Mouse (Mus musculus) heart, postnatal 0 days (tissue): Measurements from ENCODE around the gene Creld2. TPM values are rescaled to one million over a fixed set of nuclear protein-coding genes. Genes with fewer than 3 reads are reported as not detected.

Source experiments
- ATAC-seq: fragments of 200-750 bp; cut with Nextera tagmentation; 2 replicates; pipeline ENCODE4 v1.8.0; 2017; ENCODE audit warnings: low read depth, moderate number of reproducible peaks, moderate library complexity; ENCODE audit not compliant: insufficient read depth
- DNase-seq: peaks from one replicate; pipeline ENCODE4 v3.0.0-alpha.2; 2016; ENCODE audit warnings: low spot score
- H3K27ac ChIP-seq: fragments of 300-500 bp; sonication (generic); 2 replicates; pipeline ENCODE4 v1.5.1; 2014; ENCODE audit warnings: low read depth, mild to moderate bottlenecking
- H3K27me3 ChIP-seq: fragments of 300-500 bp; sonication (generic); 2 replicates; pipeline ENCODE4 v1.6.1; 2014; ENCODE audit warnings: low read length, mixed read lengths; ENCODE audit not compliant: control insufficient read depth, insufficient read depth
- H3K36me3 ChIP-seq: fragments of 300-500 bp; sonication (generic); replicated peaks from 2 replicates; pipeline ENCODE4 v1.6.1; 2014; ENCODE audit warnings: low read length, mixed read lengths; ENCODE audit not compliant: control insufficient read depth, insufficient read depth
- H3K4me1 ChIP-seq: fragments of 300-500 bp; sonication (generic); 2 replicates; pipeline ENCODE4 v1.6.1; 2014; ENCODE audit warnings: antibody characterized with exemption; ENCODE audit not compliant: control insufficient read depth, insufficient read depth
- H3K4me2 ChIP-seq: fragments of 300-500 bp; sonication (generic); 2 replicates; pipeline ENCODE4 v1.6.1; 2014; ENCODE audit warnings: low read depth, mild to moderate bottlenecking, low read length, moderate library complexity
- H3K4me3 ChIP-seq: fragments of 300-500 bp; sonication (generic); 2 replicates; pipeline ENCODE4 v1.5.1; 2014; ENCODE audit warnings: low read depth, low read length
- H3K9ac ChIP-seq: fragments of 300-500 bp; sonication (generic); replicated peaks from 2 replicates; pipeline ENCODE4 v1.6.1; 2014; ENCODE audit warnings: low read depth, low read length, mixed read lengths
- H3K9me3 ChIP-seq: fragments of 300-500 bp; sonication (generic); replicated peaks from 2 replicates; pipeline ENCODE4 v1.6.1; 2016; ENCODE audit warnings: low read length; ENCODE audit not compliant: control insufficient read depth
- CTCF ChIP-seq: IDR thresholded peaks from 2 replicates; pipeline ENCODE4 v1.5.1; 2016; ENCODE audit warnings: antibody characterized with exemption, control low read depth, low read depth
- EP300 ChIP-seq: IDR thresholded peaks from 2 replicates; pipeline ENCODE4 v1.6.1; 2016; ENCODE audit warnings: antibody characterized with exemption, low read depth
- WGBS: fragments of 180-500 bp; shearing (Covaris S2); extraction: QIAGEN DNeasy Blood & Tissue Kit; methylation state at CpG from one replicate; pipeline ENCODE4 v1.1.7; 2014; 5-methylcytosine and 5-hydroxymethylcytosine counted together
- polyA plus RNA-seq: library from polyadenylated mRNA; unstranded; fragments of >200 nt; fragmentation: Nextera tagmentation; extraction: Ambion mirVana; gene quantifications from 2 replicates; pipeline ENCODE4 v1.2.1, GENCODE M21; 2015
- total RNA-seq: library from RNA; depleted of rRNA; stranded (reverse); fragments of >200 nt; gene quantifications from 2 replicates; pipeline ENCODE4 v1.2.3, GENCODE M21; 2014; ENCODE audit warnings: low replicate concordance

The Creld2 gene
- total and polyA plus RNA-seq, 2 experiments from 2014 or later = 23.3 to 26.3 TPM

- WGBS = 25% methylated on average over 8 of the region's 8 CpGs
- TF ChIP-seq CTCF (no peak), EP300 (no peak)
- no peak for ATAC-seq
- DNase-seq = no peak
- no peak overlapping the region for H3K4me2 ChIP-seq
- H3K27ac ChIP-seq = 0 out of 2 replicates have a peak overlapping the region, but pooled peaks have one; percentile 36
- peaks cover 22% of the 10 kb centered on the region for H3K4me1 ChIP-seq
- no peaks in the 10 kb centered on the region for H3K9me3 ChIP-seq
- H3K4me3 ChIP-seq = no peak overlapping the region
- H3K36me3 ChIP-seq = no peaks in the 10 kb centered on the region
- no peak overlapping the region for H3K9ac ChIP-seq
- H3K27me3 ChIP-seq = no peaks in the 10 kb centered on the region
Observed at GRCm38 (mm10) chr15:88843486-88844097, 24.1 kb downstream of the Creld2 start.

GRCm38 (mm10) chr15:88844966-88845365, 25.5 kb downstream of the Creld2 start:
- ATAC-seq (no peak), DNase-seq (no peak)
- 86% methylated on average over 7 of the region's 7 CpGs for WGBS
- H3K4me1 ChIP-seq = peaks cover 18% of the 10 kb centered on the region
- no peaks in the 10 kb centered on the region for H3K36me3 ChIP-seq
- H3K4me2 ChIP-seq = no peak overlapping the region
- H3K4me3 ChIP-seq = no peak overlapping the region
- no peak overlapping the region for H3K27ac ChIP-seq
- no peak overlapping the region for H3K9ac ChIP-seq
- no peak for TF ChIP-seq EP300
- no peak for TF ChIP-seq CTCF
- no peaks in the 10 kb centered on the region for H3K9me3 ChIP-seq
- H3K27me3 ChIP-seq = no peaks in the 10 kb centered on the region

GRCm38 (mm10) chr15:88848661-88849060, 29.2 kb downstream of the Creld2 start:
- Histone ChIP-seq H3K4me2 (no peak overlapping the region), H3K27me3 (no peaks in the 10 kb centered on the region), H3K36me3 (no peaks in the 10 kb centered on the region), H3K9me3 (no peaks in the 10 kb centered on the region), H3K9ac (no peak overlapping the region), H3K4me3 (no peak overlapping the region), H3K27ac (no peak overlapping the region), H3K4me1 (peaks cover 26% of the 10 kb centered on the region)
- no peak for ATAC-seq
- 95% methylated on average over 1 of the region's 1 CpGs for WGBS
- no peak for DNase-seq
- TF ChIP-seq EP300 = no peak
- no peak for TF ChIP-seq CTCF

GRCm38 (mm10) chr15:88849621-88850020, 30.2 kb downstream of the Creld2 start:
- H3K9me3 ChIP-seq = no peaks in the 10 kb centered on the region
- ATAC-seq = no peak
- H3K27me3 ChIP-seq = no peaks in the 10 kb centered on the region
- H3K36me3 ChIP-seq = no peaks in the 10 kb centered on the region
- TF ChIP-seq EP300 = no peak
- no peak for TF ChIP-seq CTCF
- H3K9ac ChIP-seq = no peak overlapping the region
- H3K4me3 ChIP-seq = no peak overlapping the region
- WGBS = 100% methylated on average over 2 of the region's 2 CpGs
- peaks cover 34% of the 10 kb centered on the region for H3K4me1 ChIP-seq
- no peak overlapping the region for H3K4me2 ChIP-seq
- H3K27ac ChIP-seq = peak overlapping the region; percentile 80
- DNase-seq = no peak

- ATAC-seq (peak; percentile 91), DNase-seq (peak; percentile 88)
- Histone ChIP-seq H3K4me1 (peaks cover 41% of the 10 kb centered on the region), H3K27me3 (no peaks in the 10 kb centered on the region), H3K27ac (peak overlapping the region; percentile 80), H3K9me3 (no peaks in the 10 kb centered on the region), H3K9ac (0 out of 2 replicates have a peak overlapping the region, but pooled peaks have one; percentile 3), H3K36me3 (no peaks in the 10 kb centered on the region), H3K4me2 (no peak overlapping the region), H3K4me3 (no peak overlapping the region)
- TF ChIP-seq EP300 (peak; percentile 94; the same call in 1 of the 2 replicates), CTCF (no peak)
- 18% methylated on average over 10 of the region's 10 CpGs for WGBS
Observed at GRCm38 (mm10) chr15:88850146-88850826, 30.8 kb downstream of the Creld2 start.
